ENCODE assay signal across 8 mouse cellular contexts in the genomic region with DNA sequence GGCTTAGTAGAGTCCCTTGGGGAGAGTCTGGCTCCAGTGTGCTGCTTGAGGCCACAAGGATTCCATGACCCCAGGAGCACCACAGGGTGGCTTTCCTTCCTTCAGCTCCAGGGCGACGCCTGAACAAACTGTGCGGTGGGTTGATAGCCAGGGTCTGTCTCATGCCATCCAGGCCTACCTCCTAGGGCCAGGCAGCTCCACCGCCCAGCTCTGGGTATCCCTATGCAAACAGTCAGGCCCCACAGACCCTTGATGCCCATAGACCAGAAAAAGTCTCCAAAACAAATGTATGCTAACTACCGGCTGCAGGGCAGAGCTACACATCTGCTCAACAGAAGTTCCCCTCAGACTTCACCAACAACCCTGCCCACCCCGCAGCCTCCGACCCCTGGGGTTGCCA. TPM values are rescaled to one million over a fixed set of nuclear protein-coding genes. Genes with fewer than 3 reads are reported as not detected.
DNase-seq lines count a peak whose midpoint lies in the region; ATAC-seq and TF ChIP-seq lines count a peak whose summit lies in the region.

No protein-coding gene starts in this region.

- peak overlapping the region; percentile 49 for H3K4me3 ChIP-seq in lung, adult 2 months (replicated peaks; ENCODE audit: extremely low read depth, low read depth, low read length)
- peak overlapping the region; percentile 15 for H3K4me3 ChIP-seq in intestine, postnatal 0 days (ENCODE audit: low read depth, low read length)
- H3K4me3 ChIP-seq in stomach, embryonic 14.5 days (ENCODE audit: low read depth, low read length): peak overlapping the region; percentile 70; the same call in 1 of the 2 replicates

- H3K27me3 ChIP-seq in intestine, postnatal 0 days (replicated peaks; ENCODE audit: control insufficient read depth, insufficient read depth, low read length): 0 out of 2 replicates have a peak, but pooled peaks cover 17% of the 10 kb centered on the region
- peaks cover 2% of the 10 kb centered on the region; the same call in 1 of the 2 replicates for H3K27me3 ChIP-seq in stomach, embryonic 14.5 days (ENCODE audit: control insufficient read depth, insufficient read depth, low read length)

- no peaks in the 10 kb centered on the region; the same call in 1 of the 2 replicates for H3K36me3 ChIP-seq in intestine, postnatal 0 days (ENCODE audit: control insufficient read depth, insufficient read depth)
- no peaks in the 10 kb centered on the region; the same call in 1 of the 2 replicates for H3K36me3 ChIP-seq in stomach, embryonic 14.5 days (ENCODE audit: control insufficient read depth, insufficient read depth, low read length)

- no peaks in the 10 kb centered on the region for H3K9me3 ChIP-seq in intestine, postnatal 0 days (ENCODE audit: control insufficient read depth)
- H3K9me3 ChIP-seq in stomach, embryonic 14.5 days (ENCODE audit: control insufficient read depth, low read depth, low read length): 0 out of 2 replicates have a peak, but pooled peaks cover 2% of the 10 kb centered on the region

- peaks cover 8% of the 10 kb centered on the region for H3K4me1 ChIP-seq in lung, adult 2 months (ENCODE audit: control insufficient read depth, insufficient read depth, low read length)
- H3K4me1 ChIP-seq in intestine, postnatal 0 days (replicated peaks; ENCODE audit: control insufficient read depth, insufficient read depth, low read length): peaks cover 8% of the 10 kb centered on the region; the same call in 1 of the 2 replicates
- H3K4me1 ChIP-seq in stomach, embryonic 14.5 days (ENCODE audit: control insufficient read depth, insufficient read depth, low read length): peaks cover 14% of the 10 kb centered on the region; the same call in 1 of the 2 replicates

- H3K27ac ChIP-seq in intestine, postnatal 0 days (ENCODE audit: low read depth, low read length): no peak overlapping the region
- H3K27ac ChIP-seq in stomach, embryonic 14.5 days (ENCODE audit: low read length): no peak overlapping the region

- ATAC-seq in intestine, postnatal 0 days: no peak
- no peak for ATAC-seq in stomach, embryonic 14.5 days (ENCODE audit: insufficient number of reproducible peaks, insufficient read depth, low FRiP score, low read depth)

- peak; percentile 25 for DNase-seq in embryo, embryonic 10 days (ENCODE audit: low spot score)
- DNase-seq in embryo, embryonic 9.5 days (ENCODE audit: extremely low spot score): no peak
- DNase-seq in lung, adult 2 months: no peak
- DNase-seq in lung, postnatal 25 days (ENCODE audit: low spot score): no peak
- DNase-seq in right cerebral cortex, adult 2 months (ENCODE audit: low spot score in 2 of 2): no peak
- no peak for DNase-seq in frontal cortex, postnatal 10 days (ENCODE audit: low spot score in 2 of 2)

- 61% methylated on average over 7 of the region's 7 CpGs for WGBS in lung, adult 2 months
- 60% methylated on average over 7 of the region's 7 CpGs for WGBS in intestine, postnatal 0 days
- WGBS in stomach, embryonic 14.5 days: 46% methylated on average over 7 of the region's 7 CpGs

- TF ChIP-seq CTCF in lung, adult 2 months (IDR thresholded peaks at IDR 0.05; ENCODE audit: insufficient read depth, low read length): no peak
- no peak for TF ChIP-seq CTCF in intestine, postnatal 0 days (IDR thresholded peaks at IDR 0.05; ENCODE audit: low read depth)

- H3K4me2 ChIP-seq in intestine, postnatal 0 days (replicated peaks; ENCODE audit: low read depth): peak overlapping the region; percentile 93
- H3K4me2 ChIP-seq in stomach, embryonic 14.5 days (replicated peaks; ENCODE audit: low read depth, low read length): peak overlapping the region; percentile 96

- no peak overlapping the region for H3K9ac ChIP-seq in intestine, postnatal 0 days (ENCODE audit: low read depth, low read length)
- H3K9ac ChIP-seq in stomach, embryonic 14.5 days (replicated peaks; ENCODE audit: low read depth, low read length): no peak overlapping the region; the same call in 1 of the 2 replicates

- no peak for TF ChIP-seq POLR2A in lung, adult 2 months (IDR thresholded peaks at IDR 0.05; ENCODE audit: borderline replicate concordance, extremely low read depth, low read depth, low read length)

RNA-seq across cellular contexts. Expression of gene Nbl1, which starts 1.7 kb away (rescaled TPM):
- 330 and 497 TPM in 2 replicates for polyA plus RNA-seq in lung, adult 2 months (2012; rRNA removed)
- 37.6 and 39.9 TPM in 2 replicates for polyA plus RNA-seq in intestine, postnatal 0 days (2015; fragmentation: Nextera tagmentation; extraction: Ambion mirVana)
- polyA plus RNA-seq in stomach, embryonic 14.5 days (2014; fragmentation: Nextera tagmentation; extraction: Ambion mirVana): 42.9 and 49.7 TPM in 2 replicates

RNA-seq across cellular contexts. Expression of gene Htr6, which starts 15.7 kb away (rescaled TPM):
- polyA plus RNA-seq in lung, adult 2 months (2012; rRNA removed): 0.19 and 0.22 TPM in 2 replicates
- 0.08 TPM in 1 of 2 replicates, not detected in the other for polyA plus RNA-seq in intestine, postnatal 0 days (2015; fragmentation: Nextera tagmentation; extraction: Ambion mirVana)
- polyA plus RNA-seq in stomach, embryonic 14.5 days (2014; fragmentation: Nextera tagmentation; extraction: Ambion mirVana): not detected in 2 replicates

RNA-seq across cellular contexts. Expression of gene Minos1, which starts 39.8 kb away (rescaled TPM):
- polyA plus RNA-seq in lung, adult 2 months (2012; rRNA removed): 29.7 and 37.7 TPM in 2 replicates
- 820 and 852 TPM in 2 replicates for polyA plus RNA-seq in intestine, postnatal 0 days (2015; fragmentation: Nextera tagmentation; extraction: Ambion mirVana)
- polyA plus RNA-seq in stomach, embryonic 14.5 days (2014; fragmentation: Nextera tagmentation; extraction: Ambion mirVana): 477 and 482 TPM in 2 replicates

Comparison
In these comparisons a context has a peak if more than half of its experiments do, and no peak if none do; other contexts are left out.
1. H3K4me3 ChIP-seq: peak in every context shown above with its lines; median percentile 70 in stomach, embryonic 14.5 days; 49 in lung, adult 2 months; 15 in intestine, postnatal 0 days.
2. RNA of gene Minos1, which starts 39.8 kb away (polyA plus RNA-seq): 820 to 852 TPM in intestine, postnatal 0 days and 477 to 482 TPM in stomach, embryonic 14.5 days; 29.7 to 37.7 TPM in lung, adult 2 months; every median in the first group is over 10 times any median in the second.